Mouse (Mus musculus) right cerebral cortex, adult 2 months (tissue): ENCODE measurements around the gene Zfp664.

Experiments used
- DNase-seq, 2 experiments: peaks; one replicate each; pipeline ENCODE4 v3.0.0; 2021 to 2022; ENCODE audit warnings: low spot score in 2 of 2

The Zfp664 gene

DNA sequence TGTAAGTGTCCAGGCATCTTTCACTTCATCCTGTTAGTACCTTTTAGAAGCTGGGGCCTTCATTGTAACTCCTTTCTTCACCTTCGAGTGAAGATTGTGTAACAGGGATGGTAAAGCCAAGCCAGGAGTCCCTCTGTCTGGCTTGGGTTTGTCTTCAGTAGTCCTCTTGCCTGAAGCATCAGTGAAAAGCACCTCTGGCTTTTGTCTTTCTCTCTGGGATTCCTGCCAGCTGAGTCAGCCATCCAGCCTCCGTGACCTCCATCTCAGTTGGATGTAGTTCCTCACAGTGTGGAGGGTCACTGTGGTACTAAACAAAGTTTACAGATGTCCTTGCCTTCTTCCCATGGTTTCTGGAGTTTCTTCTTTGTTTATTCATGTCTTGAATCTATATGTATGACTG is 9.5 kb downstream of the Zfp664 start:
- no peak for DNase-seq

DNA sequence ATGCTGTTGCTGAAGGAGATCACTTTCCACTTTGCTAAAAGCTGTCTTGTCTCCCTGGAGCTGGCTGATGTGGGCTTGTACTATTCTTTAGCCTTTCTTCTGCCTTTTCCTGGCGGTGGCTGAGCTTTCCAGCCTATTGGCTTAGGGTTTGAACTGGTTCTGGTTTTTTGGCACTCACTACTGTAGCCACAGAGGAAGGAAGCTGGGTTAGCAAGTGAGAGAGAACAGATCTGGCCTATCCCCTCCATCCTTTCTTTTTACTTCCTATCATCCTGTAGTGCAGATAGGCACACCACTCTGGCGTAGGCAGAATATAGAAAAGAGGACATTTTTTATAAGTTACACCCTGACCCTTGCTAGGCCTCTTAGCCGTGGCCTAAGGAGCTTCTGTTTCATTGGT is 10.6 kb downstream of the Zfp664 start:
- no peak for DNase-seq

DNA sequence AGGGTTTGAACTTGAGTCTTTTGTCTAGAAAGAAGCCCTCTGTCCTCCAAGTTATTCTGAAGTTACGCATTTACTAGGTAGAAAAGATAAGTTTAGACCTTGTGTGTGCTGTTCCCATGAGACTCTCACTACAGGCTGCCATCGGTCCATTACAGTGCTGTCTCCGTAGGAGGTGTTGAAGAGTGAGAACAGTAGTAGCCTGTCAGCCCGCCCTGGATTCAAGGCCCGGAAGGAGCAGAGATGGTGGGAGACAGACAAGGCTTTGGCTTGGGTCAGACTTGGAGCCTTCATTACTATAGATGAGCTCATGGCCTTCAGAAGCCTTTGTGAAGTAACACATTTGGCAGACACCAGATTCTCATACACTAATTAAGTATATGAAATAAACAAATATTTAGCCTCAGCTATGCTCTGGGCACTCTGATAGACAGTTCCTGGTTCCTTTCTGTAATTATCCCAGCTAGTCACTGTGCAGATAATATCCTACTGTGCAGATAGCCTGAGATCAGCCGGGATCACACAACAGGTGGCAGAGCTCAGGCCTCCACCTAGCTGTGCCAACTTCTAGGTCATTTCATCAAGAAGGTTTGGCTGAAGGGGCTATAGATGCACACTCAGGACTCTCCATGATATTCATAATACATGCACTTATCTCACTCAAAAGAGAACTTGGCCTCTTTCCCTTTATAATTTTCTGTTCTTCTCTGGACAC is 11.6 kb downstream of the Zfp664 start:
- DNase-seq = no peak

DNA sequence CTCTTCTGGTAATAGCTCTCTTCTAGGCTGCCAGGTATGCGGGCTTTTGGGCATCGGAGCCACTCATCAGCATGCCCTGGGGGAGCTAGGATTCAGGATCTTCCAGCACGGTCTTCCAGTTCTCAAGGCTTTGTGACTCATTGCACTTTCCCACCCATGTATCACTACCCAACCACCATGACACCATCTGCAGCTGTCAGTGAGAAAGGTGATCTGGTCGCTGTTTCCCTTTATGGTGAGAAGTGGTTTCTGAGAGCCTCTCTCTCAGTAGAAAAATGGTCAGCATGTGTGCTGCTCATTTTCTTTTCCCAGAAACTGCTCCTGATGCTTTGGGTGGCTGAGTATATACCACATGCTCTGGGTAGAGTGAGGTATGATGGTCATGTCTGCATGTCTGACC is 16.8 kb downstream of the Zfp664 start:
- DNase-seq = no peak

DNA sequence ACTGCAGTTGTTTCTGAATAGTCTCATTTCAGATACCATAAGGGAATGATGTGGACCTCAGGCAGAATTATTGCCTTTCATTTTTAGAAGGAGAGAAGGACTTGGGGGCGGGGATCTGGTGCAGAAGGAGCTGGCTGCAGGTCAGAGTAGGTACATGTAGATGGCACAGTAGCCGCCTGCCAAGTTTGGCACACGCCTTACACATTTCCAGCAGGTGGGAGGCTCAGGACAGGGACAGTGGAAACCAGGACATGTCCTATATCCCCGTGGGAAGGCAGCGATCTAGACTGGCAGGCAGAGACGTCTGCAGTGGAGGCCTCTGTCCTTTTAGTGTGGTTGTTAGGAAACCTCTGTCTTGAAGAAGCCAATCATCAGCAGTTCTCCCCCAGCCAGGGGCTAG is 17.3 kb downstream of the Zfp664 start:
- DNase-seq = no peak

DNA sequence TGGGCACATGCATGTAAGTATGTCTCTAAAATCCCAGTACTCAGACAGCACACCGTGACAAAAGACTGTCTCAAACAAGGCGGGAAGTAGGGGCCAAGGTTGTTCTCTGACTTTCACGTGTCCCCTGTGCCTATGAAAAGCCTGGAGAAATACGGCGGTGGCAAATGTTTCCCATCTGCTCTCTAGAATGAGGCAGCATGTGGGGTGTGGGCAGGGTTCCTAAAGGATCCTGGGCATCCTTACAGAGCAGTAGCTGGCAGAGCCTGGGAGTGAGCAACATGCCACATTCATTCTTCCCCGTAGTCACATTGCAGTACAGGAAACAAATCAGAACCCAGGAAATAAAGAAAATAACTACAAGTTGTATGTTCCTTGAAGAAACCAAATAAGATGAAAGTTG is 21.4 kb downstream of the Zfp664 start:
- peak; percentile 69 to 80 for DNase-seq

DNA sequence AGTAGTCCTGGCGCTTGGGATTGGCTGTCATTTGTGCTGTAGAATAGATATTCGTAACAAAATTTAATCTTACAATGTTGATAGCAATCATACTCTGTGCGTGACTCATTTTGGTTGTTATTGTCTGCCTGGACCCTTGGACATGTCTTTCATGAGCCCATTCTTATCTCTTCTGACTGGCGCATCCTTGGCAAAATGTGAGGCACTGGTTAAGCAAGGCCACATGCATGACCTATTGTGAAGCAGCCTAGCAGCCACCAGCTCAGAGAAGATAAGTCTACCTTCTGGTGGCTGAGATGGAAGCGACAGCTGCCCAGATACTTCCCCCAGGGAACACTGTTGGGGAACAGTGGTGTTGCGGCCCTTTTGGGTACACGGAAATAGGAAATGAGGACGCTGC is 26.2 kb downstream of the Zfp664 start:
- DNase-seq = no peak

DNA sequence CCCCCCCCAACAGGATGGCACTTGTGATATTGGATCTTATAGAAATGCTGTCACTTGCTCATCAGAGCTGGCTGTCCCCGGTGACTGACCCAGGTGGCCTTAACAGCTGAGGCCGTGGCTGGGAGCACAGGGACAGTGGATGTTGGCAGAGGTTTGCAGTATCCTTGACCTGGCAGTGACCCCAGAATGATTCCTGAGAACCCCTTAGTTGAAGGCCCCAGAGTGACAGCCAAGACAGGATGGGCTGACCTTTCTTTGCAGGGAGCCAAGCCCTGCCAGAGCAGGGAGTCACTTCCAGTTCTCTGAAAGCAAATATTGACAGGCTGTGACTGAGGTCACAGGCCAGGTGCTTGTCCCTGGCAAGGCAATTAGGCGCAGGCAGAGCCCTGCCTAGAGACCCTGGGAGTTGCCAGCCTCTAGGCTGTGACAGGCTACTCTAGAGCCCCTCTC is 29.5 kb downstream of the Zfp664 start:
- no peak for DNase-seq

DNA sequence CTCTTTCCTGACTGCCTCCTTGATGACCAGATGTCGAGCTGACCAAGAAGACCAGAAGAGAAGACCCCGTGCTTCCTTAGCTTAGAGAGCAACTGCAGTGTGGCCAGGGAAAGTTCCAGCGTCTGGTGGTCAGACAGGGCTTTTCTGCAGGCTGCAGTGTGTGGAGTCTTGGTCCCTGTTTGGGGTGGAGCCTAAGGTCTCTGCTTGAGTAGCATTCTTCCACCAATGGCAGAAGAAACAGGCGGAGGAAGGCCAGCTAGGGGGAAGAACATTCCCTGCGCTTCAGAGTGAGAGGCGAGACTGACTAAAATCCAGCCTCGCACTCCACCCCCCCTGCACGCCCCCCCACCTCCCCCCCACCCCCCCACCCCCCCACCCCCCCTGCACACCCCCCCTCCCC is 33.6 kb downstream of the Zfp664 start:
- no peak for DNase-seq

DNA sequence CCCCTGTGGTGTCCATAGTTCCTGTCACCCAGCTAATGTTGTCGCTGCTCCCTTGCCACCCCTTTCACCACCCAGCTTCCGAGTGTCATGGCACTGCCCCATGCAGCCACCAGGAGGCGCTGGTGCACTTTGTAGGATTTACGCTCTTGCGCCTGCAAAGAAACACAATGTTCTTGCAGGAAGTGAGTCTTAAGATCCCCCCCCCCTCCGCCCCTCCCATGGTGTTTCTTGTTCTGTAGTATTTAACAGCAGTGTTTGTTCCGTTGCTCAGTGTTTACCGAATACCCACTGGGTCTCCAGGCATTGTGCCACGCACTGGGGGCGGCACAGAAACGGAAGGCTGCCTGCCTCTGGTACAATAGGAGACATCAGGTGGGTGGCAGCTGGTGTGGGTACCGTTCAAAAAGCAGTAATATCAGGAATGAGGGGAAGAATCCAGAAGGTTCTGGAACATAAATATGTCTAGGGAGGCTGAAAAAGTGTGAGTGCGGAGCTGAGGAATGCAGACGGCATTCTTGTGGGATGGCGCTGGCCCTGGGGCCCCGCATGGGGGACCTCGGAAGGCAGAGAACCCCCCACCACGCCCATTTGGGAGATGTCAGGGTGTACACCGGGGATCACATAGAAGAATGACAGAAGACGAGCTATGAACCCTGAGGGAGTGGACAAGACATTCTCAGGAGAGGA is 37.6 kb downstream of the Zfp664 start:
- DNase-seq = peak; percentile 82 to 85

DNA sequence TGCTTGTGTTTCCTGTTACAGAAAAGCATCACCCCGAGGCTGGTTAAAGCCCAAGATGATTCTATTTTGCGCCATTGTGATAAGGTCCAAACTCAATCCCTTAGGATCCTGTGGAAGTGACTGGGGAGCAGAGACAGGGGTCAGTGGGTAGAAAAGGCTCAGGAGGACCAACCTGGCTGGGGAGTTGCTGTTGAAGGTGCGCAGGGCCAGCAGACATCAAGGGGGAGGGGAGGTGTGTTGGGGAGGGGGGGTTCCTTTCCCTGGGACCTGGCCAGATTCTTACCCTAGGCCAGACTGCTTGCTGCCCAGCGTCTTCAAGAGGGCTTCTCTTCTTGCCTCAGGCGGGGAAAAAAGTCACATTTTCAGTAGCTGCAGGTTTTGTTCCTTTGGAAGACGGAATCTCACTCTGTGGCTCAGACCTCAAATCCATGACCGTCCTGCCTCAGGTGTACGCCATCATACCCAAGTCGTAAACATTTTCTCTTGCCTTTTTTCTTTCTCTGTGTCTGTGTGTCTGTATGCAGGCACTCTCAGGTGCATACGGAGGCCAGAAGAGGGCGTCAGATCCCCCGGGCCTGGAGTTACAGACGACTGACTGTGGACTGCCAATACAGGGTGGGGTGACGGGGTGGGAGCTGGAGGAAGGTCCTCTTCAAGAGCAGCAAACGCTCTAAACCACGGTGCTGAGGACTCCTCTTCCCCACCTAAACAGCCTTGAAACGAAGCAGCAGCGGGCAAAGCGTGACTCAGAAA is 38.4 kb downstream of the Zfp664 start:
- DNase-seq = no peak

DNA sequence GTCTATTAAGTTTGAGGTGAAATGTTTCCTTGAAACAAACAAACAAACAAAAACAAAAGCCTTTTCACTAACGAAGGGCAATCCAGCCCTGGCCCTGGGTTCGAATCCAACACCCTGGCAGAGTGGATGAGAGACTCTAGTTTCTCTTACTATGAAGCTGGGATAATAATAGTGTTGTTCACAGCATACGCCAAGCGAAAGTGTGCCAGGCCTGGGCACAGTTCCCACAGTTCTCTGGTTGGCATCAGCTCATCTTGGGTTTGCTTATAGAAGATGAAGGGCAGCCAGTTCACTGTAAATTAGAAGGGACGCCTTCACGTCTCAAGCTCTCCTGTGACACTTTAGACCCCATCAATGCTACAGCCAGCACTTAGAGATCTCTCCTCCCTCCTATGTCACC is 39.2 kb downstream of the Zfp664 start:
- DNase-seq = peak; percentile 61 to 65

DNA sequence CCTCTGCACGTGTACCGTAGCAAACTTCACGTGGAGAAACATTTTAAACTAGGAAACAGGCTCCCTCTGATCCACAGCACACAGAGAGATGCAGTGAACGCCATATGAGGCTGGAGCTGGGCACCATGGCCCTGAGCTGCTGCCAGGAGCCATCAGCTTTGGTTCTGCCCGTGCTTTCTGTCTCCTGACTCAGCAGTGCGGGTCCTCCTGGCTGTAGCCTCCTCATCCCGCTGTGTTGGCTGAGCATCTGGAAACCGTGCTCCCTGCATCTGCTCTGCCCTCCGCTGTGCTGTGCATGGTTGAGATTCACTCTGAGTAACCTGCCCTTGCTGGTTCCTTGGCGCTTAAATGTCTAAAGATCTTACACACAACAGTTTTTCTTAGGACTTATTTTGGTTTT is 39.7 kb downstream of the Zfp664 start:
- DNase-seq = peak in 1 of 2 experiments; percentile 15

DNA sequence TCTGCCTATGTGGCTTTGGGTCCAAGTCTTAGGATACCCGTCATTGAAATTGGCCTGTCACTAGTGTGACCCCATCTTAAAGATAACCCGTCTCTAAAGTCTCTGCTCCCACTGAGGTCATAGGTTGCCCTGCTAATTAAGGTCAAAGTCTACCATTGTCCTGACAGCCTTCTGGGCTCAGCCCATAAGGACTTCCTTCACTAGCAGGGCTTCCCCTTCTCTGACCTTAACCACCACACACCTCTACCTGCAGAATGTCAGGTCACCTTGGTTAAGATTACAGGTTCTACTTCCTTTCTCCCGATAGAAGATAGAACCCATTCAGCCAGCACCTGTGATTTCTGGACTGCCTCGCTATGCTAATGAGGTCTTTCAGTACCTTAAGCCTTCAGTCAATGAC is 41.4 kb downstream of the Zfp664 start:
- DNase-seq = no peak

DNA sequence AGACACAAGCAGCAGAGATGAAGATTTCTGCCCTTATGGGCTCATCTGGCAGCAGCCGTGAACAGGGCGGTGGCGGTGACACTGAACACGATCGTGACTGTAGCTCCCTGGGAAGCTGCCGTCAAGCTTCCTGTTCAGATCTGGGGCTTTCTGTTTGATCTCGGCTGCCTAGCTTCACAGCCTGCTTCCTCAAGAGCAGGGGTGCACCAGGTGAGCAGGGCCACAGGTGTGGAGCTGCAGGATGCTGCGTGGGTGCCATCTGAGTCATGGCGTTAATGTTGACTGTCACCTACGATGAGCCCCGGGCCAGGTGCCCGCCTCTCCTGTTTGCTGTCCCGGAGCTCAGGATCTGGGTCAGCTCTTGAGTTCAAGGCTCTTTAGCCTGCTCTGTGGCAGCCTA is 44.4 kb downstream of the Zfp664 start:
- no peak for DNase-seq

DNA sequence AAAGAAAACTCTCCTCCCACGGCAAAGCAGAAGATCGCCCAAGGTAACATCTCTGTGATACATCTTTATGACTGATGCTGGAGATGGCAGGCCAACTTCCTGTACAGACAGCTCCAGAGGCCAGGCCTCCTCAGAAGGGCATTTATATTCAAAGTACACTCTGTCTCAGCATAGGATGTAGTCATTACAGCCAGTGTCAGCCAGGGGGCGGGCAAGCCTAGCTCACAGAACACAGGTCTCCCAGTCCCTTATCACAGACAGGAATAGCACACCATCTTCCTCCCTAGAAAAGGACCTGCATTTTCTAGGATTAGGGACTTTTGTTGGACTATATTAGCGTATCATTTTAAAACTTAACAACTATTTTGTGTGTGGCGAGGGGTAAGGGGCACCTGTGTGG is 46.4 kb downstream of the Zfp664 start:
- DNase-seq = peak; percentile 85 to 87

DNA sequence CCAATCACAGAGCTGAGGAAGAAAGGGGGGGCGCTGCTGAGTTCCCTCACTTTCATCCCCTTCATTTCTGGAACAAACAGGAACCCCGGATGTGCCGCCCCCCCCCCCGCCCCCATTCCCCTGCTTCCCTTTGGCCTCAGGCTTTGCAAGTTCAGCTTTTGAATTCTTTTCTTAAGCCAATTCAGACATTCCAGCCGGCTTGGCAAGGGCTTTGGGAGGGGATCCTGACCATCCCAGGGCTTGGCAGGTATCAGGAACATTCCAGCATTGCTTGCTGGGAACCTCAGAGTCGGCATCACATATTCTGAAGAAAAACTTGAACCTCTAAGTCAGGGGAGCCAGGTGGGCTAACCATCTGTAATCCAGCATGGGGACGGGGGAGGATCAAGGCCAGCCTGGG is 49.8 kb downstream of the Zfp664 start:
- DNase-seq = no peak

DNA sequence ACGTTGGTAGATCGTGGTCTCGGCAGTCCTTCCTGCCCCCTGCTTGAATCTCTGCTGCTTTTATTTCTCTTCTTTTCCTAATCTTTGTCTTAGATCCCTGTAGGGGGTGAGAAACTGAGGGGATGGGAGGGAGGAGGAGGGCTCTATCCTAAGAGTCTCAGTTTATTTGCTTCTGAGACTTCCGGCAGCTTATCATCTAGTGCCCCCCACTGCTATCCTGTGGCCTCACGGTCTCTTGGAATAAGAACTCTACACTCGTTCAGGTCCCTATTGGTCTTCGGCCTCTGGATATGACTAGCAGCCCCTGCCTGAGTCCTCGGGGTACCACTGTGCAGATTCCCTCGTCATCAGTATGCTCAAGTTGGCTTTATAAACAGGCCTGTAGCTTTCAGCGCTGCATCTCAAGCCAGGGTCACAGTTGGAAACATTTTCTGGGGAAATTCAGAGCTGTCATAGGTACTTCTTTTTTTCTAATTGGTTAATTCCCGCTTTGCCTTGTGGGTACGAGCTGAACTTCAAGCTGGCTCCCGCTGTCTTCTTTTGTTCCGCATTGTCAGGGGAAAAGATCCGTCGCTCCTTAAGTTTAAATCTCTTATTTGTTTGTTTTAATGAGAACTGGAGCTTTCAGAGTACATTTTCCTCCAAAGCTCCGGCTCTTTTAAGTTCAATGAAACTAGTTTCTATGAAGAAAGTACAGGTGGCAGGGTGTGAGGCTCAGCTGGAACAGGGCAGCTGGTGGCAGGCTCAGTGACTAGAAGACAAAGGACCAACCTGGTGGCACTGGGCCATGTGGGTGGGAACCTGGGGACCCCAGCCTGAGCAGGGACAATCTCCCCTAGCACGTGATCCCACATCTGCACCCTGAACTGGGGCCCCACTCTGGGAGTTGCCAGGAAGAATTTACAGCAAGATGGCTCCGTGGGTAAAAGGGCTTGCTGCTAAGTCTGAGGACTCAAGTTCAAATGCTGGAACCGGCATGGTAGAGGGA is 50.7 kb downstream of the Zfp664 start:
- DNase-seq = no peak

DNA sequence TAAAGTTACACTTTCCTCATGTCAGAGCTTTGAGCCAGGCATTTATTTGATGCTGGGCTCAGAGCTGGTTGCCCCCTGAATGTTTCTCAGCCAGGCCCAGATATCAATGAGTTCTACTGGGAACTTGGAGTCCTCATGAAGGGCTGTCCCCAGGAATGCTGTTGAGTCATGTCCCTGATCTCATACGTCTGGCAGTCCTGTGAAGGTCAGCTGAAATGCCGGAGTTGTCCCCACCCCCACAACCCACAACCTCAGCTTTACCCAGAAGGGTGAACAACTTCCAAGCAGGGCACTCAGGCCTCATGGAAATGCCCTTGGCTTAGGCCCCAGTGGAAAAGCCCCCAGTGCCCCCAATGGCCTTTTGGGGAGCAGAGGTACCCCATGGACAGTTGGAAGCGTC is 57.3 kb downstream of the Zfp664 start:
- no peak for DNase-seq

DNA sequence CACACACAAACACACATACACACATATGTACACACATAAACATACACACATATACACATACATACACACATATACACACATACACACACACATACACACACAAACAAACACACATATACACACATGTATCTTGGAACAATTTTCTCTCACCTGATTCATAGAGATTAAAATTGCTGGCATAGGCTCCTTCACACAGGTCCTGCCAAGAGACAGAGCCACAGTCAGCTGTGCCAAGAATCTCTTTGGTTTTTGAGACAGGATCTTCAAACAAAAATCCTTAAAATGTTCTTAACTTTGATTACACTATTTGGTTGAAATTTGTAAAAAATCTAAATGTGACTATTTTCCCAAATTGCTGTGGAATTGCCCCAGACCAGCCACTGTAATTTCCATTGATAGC is 58.9 kb downstream of the Zfp664 start:
- no peak for DNase-seq
